Mouse (Mus musculus) G1E (cell line): Measurements from ENCODE around the gene Mad1l1. TPM values are rescaled to one million over a fixed set of nuclear protein-coding genes. Genes with fewer than 3 reads are reported as not detected.

Experiments
- ATAC-seq: 2 replicates; pipeline ENCODE4 v1.8.0; 2016; ENCODE audit warnings: mild to moderate bottlenecking; ENCODE audit not compliant: insufficient number of reproducible peaks, poor library complexity, low FRiP score, severe bottlenecking; ENCODE audit errors: extremely low read depth
- DNase-seq: peaks from one replicate; pipeline ENCODE4 v3.0.0; 2012; ENCODE audit warnings: low spot score
- H3K27me3 ChIP-seq: 2 replicates; pipeline ENCODE4 v1.6.1; 2012; ENCODE audit warnings: mild to moderate bottlenecking, low read length, inconsistent platforms; ENCODE audit not compliant: insufficient read depth
- H3K36me3 ChIP-seq: replicated peaks from 2 replicates; pipeline ENCODE3; 2012; ENCODE audit warnings: mild to moderate bottlenecking, inconsistent platforms
- H3K4me1 ChIP-seq: 2 replicates; pipeline ENCODE4 v1.6.1; 2012; ENCODE audit warnings: low read depth, low read length, inconsistent platforms, mixed read lengths; ENCODE audit not compliant: insufficient read depth
- H3K4me3 ChIP-seq: 2 replicates; pipeline ENCODE4 v1.5.1; 2012; ENCODE audit warnings: low read depth, mild to moderate bottlenecking, inconsistent platforms, low read length, moderate library complexity, mixed read lengths
- H3K9me3 ChIP-seq: replicated peaks from 2 replicates; pipeline ENCODE4 v1.6.1; 2012; ENCODE audit warnings: inconsistent platforms
- CTCF ChIP-seq: IDR thresholded peaks from 2 replicates; pipeline ENCODE4 v1.5.1; 2012; ENCODE audit warnings: low read depth, low read length, inconsistent platforms, mixed read lengths
- GATA1 ChIP-seq: IDR thresholded peaks from 2 replicates; pipeline ENCODE4 v1.6.1; 2012; ENCODE audit warnings: borderline replicate concordance, low read length, inconsistent platforms, mixed read lengths
- GATA2 ChIP-seq: IDR thresholded peaks from 2 replicates; pipeline ENCODE4 v1.6.1; 2012; ENCODE audit warnings: low read depth, low read length, inconsistent platforms, borderline replicate concordance
- POLR2AphosphoS5 ChIP-seq: IDR thresholded peaks from 2 replicates; pipeline ENCODE4 v1.6.1; 2012; ENCODE audit warnings: low read depth, low read length, inconsistent platforms; ENCODE audit not compliant: insufficient replicate concordance
- TAL1 ChIP-seq: conservative IDR thresholded peaks from 2 replicates; pipeline ENCODE4 v1.6.1; 2012; ENCODE audit warnings: low read depth, low read length, inconsistent platforms, mixed read lengths
- polyA plus RNA-seq: library from polyadenylated mRNA; stranded (reverse); fragments of >175 nt; gene quantifications from 2 replicates; pipeline ENCODE4 v1.2.3, GENCODE M21; 2012
- total RNA-seq, 2 experiments: library from RNA; stranded (forward) in 1 of 2; stranded (reverse) in 1 of 2; fragments of 200-1000 nt in 1 of 2; fragments of >200 nt in 1 of 2; fragmentation: Nextera tagmentation in 1 of 2; gene quantifications; 2 replicates each; pipeline ENCODE4 v1.2.3; 2014 to 2017

Mad1l1 gene
- total and polyA plus RNA-seq, 3 experiments: 28.0 to 45.9 (median 28.9) TPM

- Histone ChIP-seq H3K4me3 (no peak overlapping the region), H3K9me3 (no peaks in the 10 kb centered on the region), H3K4me1 (no peaks in the 10 kb centered on the region), H3K36me3 (no peaks in the 10 kb centered on the region), H3K27me3 (no peaks in the 10 kb centered on the region; the same call in 1 of the 2 replicates)
- DNase-seq (no peak), ATAC-seq (no peak)
- no peak for TF ChIP-seq GATA2
- no peak for TF ChIP-seq TAL1
- no peak for TF ChIP-seq GATA1
- no peak for TF ChIP-seq CTCF
Observed at GRCm38 (mm10) chr5:139976584-139976983, 344.8 kb downstream of the Mad1l1 start.

- Histone ChIP-seq H3K4me1 (no peaks in the 10 kb centered on the region), H3K36me3 (no peaks in the 10 kb centered on the region), H3K27me3 (peaks cover 13% of the 10 kb centered on the region), H3K4me3 (no peak overlapping the region), H3K9me3 (no peaks in the 10 kb centered on the region)
- DNase-seq (no peak), ATAC-seq (no peak)
- TF ChIP-seq CTCF (no peak), TAL1 (no peak), POLR2AphosphoS5 (no peak), GATA2 (no peak), GATA1 (no peak)
Observed at GRCm38 (mm10) chr5:139970186-139970631, 351.1 kb downstream of the Mad1l1 start.

GRCm38 (mm10) chr5:139969151-139969948, 352.0 kb downstream of the Mad1l1 start:
- H3K36me3 ChIP-seq: no peaks in the 10 kb centered on the region
- peaks cover 13% of the 10 kb centered on the region for H3K27me3 ChIP-seq
- ATAC-seq: no peak
- no peaks in the 10 kb centered on the region for H3K4me1 ChIP-seq
- H3K4me3 ChIP-seq: no peak overlapping the region
- DNase-seq: no peak
- H3K9me3 ChIP-seq: no peaks in the 10 kb centered on the region
- TF ChIP-seq GATA2 (no peak), GATA1 (no peak), POLR2AphosphoS5 (no peak), CTCF (no peak)

DNA sequence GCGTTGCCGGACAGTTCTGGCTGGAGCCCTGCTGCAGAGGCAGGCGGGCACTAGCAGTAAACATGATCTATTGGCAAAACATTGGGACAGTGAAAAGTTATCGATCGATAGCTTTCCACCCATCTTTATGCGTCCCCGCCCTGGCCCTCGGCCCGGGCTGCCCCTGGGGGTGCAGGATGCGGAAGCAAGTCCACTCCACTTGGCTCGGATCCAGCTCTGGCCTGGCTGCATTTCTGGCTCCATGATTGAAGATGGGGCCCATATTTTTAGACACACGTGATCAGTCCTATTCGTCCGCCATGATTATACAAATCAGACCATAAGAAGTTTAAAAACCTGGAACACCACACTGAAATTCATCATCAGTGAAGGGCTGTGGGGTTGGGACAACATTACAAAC, 355.8 kb downstream of the Mad1l1 start:
- TF ChIP-seq CTCF (no peak), TAL1 (no peak), POLR2AphosphoS5 (no peak), GATA2 (no peak), GATA1 (no peak)
- H3K4me3 ChIP-seq: no peak overlapping the region
- DNase-seq (no peak), ATAC-seq (no peak)
- no peaks in the 10 kb centered on the region for H3K9me3 ChIP-seq
- H3K27me3 ChIP-seq: peaks cover 11% of the 10 kb centered on the region
- H3K4me1 ChIP-seq: no peaks in the 10 kb centered on the region
- no peaks in the 10 kb centered on the region for H3K36me3 ChIP-seq

GRCm38 (mm10) chr5:139964391-139964790, 357.0 kb downstream of the Mad1l1 start:
- DNase-seq (no peak), ATAC-seq (no peak)
- Histone ChIP-seq H3K27me3 (peaks cover 11% of the 10 kb centered on the region), H3K36me3 (no peaks in the 10 kb centered on the region), H3K9me3 (no peaks in the 10 kb centered on the region), H3K4me1 (no peaks in the 10 kb centered on the region), H3K4me3 (no peak overlapping the region)
- TF ChIP-seq POLR2AphosphoS5: no peak
- no peak for TF ChIP-seq GATA2
- TF ChIP-seq GATA1: no peak
- no peak for TF ChIP-seq TAL1
- TF ChIP-seq CTCF: no peak

DNA sequence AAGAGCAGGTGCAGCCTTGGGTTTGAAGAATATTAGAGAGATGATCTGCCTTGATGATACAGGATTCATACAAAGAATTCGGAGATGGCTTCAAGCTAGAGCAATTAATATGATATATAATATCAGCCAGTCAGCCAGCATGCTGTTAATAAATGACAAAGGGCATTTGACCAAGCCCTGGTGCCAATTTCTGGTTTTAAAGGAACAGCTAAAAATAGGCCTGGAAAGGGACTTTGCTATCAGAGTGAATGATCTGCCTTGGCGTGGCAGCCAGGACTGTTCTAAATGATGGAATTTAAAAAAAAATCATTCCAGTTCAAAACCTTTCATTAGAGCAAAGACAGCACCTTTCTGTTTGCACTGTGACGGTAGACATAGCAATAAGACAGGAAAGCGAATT, 361.6 kb downstream of the Mad1l1 start:
- no peaks in the 10 kb centered on the region for H3K9me3 ChIP-seq
- no peak overlapping the region for H3K4me3 ChIP-seq
- no peaks in the 10 kb centered on the region for H3K36me3 ChIP-seq
- DNase-seq (no peak), ATAC-seq (no peak)
- no peaks in the 10 kb centered on the region for H3K4me1 ChIP-seq
- TF ChIP-seq TAL1 (no peak), CTCF (no peak), GATA1 (no peak), GATA2 (no peak), POLR2AphosphoS5 (no peak)
- peaks cover 2% of the 10 kb centered on the region; the same call in 1 of the 2 replicates for H3K27me3 ChIP-seq

Other genes with a start within 250 kb of the Mad1l1 start
- 6.2 and 8.9 TPM in 2 replicates for gene Nudt1, start 104 bp upstream of the Mad1l1 start, total RNA-seq (2014; fragmentation: Nextera tagmentation)
- gene Nudt1, start 104 bp upstream of the Mad1l1 start, total RNA-seq (2017): 30.1 and 34.4 TPM in 2 replicates
- 8.3 and 13.1 TPM in 2 replicates for gene Nudt1, start 104 bp upstream of the Mad1l1 start, polyA plus RNA-seq
- gene Mrm2, start 10.3 kb upstream of the Mad1l1 start, total RNA-seq (2014; fragmentation: Nextera tagmentation): 4.8 and 4.9 TPM in 2 replicates
- gene Mrm2, start 10.3 kb upstream of the Mad1l1 start, total RNA-seq (2017): 8.2 and 8.5 TPM in 2 replicates
- gene Mrm2, start 10.3 kb upstream of the Mad1l1 start, polyA plus RNA-seq: 11.0 and 13.6 TPM in 2 replicates
- 5.2 and 21.8 TPM in 2 replicates for gene Snx8, start 67.7 kb upstream of the Mad1l1 start, total RNA-seq (2014; fragmentation: Nextera tagmentation)
- gene Snx8, start 67.7 kb upstream of the Mad1l1 start, total RNA-seq (2017): 17.8 and 21.5 TPM in 2 replicates
- gene Snx8, start 67.7 kb upstream of the Mad1l1 start, polyA plus RNA-seq: 18.7 and 19.9 TPM in 2 replicates
- 237 and 276 TPM in 2 replicates for gene Eif3b, start 97.8 kb upstream of the Mad1l1 start, total RNA-seq (2014; fragmentation: Nextera tagmentation)
- gene Eif3b, start 97.8 kb upstream of the Mad1l1 start, total RNA-seq (2017): 87.5 and 137 TPM in 2 replicates
- gene Eif3b, start 97.8 kb upstream of the Mad1l1 start, polyA plus RNA-seq: 101 and 133 TPM in 2 replicates
- not detected in 2 replicates for gene Gm4869, start 124.1 kb upstream of the Mad1l1 start, total RNA-seq (2014; fragmentation: Nextera tagmentation)
- not detected in 2 replicates for gene Gm4869, start 124.1 kb upstream of the Mad1l1 start, total RNA-seq (2017)
- not detected in 2 replicates for gene Gm4869, start 124.1 kb upstream of the Mad1l1 start, polyA plus RNA-seq
- not detected in 2 replicates for gene Chst12, start 184.0 kb upstream of the Mad1l1 start, total RNA-seq (2014; fragmentation: Nextera tagmentation)
- 0.16 and 0.17 TPM in 2 replicates for gene Chst12, start 184.0 kb upstream of the Mad1l1 start, total RNA-seq (2017)
- 0.34 and 0.36 TPM in 2 replicates for gene Chst12, start 184.0 kb upstream of the Mad1l1 start, polyA plus RNA-seq
- not detected in 2 replicates for gene Grifin, start 243.5 kb upstream of the Mad1l1 start, total RNA-seq (2014; fragmentation: Nextera tagmentation)
- not detected in 2 replicates for gene Grifin, start 243.5 kb upstream of the Mad1l1 start, total RNA-seq (2017)
- gene Grifin, start 243.5 kb upstream of the Mad1l1 start, polyA plus RNA-seq: not detected in 2 replicates